Mouse (Mus musculus) CD4-positive naive resting alpha-beta T cell, adult 76 days (primary cell): ENCODE results near the gene H2-DMb1. TPM values are rescaled to one million over a fixed set of nuclear protein-coding genes. Genes with fewer than 3 reads are reported as not detected.

Experiments
- total RNA-seq: library from RNA; stranded (reverse); gene quantifications from one replicate; pipeline ENCODE4 v1.2.4, GENCODE M21; 2023

Gene H2-DMb1
- total RNA-seq, result 38.3 TPM

DNA sequence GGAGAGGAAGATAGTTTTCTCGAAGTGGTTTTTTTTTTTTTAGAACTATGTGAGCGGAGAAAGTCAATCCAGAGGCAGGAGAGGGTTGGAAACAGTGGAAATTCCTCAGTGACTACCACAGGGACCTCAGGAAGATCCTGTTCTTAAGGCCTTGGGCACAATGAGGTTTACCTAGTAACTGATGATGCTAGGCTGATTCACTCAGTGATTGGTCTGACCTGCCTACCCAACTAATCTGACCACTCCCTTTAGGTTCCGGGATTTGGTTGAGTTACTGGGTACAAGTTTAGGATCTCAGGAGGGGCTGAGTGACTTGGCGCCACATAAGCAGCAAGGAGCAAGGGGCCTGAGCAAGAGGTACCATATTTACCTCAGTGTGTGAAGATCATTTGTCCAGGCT lies at the start of gene H2-DMb1:
H2-DMb1 (plus strand) TSS at position 150 of the 400 bp plus-strand sequence.

DNA sequence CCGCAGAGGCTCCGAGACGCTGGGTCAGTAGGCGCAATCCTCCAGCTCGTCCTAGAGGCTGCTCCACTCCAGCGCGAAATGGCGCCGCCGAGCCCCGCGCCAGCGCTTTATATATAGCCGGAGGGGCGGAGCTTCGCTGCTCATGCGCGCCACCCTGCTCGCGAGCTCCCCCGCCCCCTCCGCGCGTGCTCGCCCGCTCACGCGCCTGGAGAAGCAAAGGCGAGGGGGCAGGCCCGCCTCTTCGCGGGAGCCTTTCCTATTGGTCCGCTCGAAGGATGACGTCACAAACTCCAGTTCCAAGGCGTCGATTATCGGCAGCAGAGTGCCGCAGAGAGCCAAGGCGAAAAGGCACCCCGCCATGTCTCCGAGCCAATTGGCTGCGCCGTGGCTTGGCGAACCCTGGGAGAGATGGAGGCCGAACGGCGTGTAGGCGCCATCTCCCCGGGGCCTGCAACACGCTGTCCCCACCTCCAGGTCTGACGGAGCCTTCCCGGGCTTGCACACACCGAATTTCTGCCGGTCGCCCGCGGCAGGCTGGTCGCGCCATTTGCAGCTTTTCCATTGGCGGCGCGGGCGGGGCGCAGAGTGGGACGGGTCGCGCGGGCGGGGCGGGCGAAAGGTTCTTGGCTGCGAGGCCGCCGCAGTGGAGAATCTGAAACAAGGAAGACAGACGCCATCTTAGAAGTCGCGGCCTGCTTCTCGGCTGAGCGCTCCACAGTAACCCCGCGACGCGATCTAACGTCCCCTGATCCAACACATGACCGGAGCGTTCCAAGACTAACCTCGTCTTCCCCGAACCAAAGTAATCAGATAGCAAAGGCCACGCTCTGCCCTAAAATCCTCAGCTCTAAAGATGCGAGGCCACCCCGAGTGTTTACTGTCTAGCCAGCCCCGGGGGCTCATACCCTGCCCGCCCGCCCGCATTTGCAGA lies 33.4 kb upstream of the H2-DMb1 start, which contains the start of gene H2-DMa:
H2-DMa (plus strand) TSS at position 293 of the 931 bp plus-strand sequence.

DNA sequence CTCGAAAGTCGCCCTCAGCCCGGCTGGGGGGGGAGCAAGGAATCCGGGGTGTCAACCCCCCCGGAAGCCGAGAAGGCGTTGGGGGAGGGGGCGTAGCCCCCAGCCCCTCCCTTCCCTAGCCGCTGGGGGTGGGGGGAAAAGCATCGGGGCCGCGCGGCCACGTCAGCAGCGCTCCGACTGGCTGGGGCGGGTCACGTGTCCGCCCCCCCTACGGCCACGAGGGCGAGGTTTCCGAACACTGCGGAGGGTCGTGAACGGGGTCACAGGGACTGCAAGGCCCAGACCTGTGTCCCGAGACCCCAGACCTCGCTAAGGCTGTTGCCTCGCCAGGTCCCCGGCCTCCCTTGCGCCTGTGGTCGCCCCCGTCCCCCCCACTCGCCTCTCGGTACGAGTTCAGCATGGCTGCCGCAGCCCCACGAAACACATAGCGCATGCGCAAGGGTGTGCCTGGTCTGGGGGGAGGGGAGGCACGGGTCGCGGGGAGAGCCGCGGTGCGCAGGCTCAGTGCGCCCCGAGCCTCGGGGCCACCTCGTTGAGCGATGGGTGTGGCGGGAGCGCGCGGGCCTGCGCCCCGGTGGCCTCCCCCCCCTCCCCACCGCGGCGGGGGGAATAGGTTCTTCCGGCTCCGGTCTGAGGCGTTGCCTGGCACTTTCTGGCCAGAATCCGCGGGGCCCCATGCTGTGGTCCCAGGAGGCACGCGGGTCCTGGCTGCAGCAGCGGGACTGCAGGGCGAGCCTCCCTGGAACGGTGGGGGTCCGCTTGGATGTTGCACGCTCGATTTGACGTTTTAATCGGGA lies 30.5 kb upstream of the H2-DMb1 start, which contains the start of gene Brd2:
Brd2 (minus strand) TSS at position 447 of the 797 bp plus-strand sequence.

DNA sequence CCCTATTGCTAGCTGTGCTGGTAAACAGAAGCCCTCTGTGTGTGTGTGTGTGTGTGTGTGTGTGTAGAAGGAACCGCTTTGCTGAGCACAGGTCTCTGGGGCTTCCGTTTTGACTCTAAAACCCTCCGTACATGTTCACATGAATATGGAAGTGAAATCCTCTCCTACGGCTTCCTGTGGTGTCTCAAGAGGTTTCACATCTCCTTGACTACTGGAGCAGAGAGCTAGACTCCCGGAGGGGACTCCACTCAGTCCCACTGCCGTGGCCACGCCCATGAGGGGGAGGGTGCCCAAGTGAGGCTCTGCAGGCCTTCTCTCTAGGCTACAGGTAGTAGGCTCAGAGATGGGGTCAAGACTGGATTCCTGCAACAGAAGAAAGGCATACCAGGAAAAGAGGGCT lies 9.8 kb upstream of the H2-DMb1 start, which contains the start of gene H2-DMb2:
H2-DMb2 (plus strand) TSS at position 275 of the 400 bp plus-strand sequence.

DNA sequence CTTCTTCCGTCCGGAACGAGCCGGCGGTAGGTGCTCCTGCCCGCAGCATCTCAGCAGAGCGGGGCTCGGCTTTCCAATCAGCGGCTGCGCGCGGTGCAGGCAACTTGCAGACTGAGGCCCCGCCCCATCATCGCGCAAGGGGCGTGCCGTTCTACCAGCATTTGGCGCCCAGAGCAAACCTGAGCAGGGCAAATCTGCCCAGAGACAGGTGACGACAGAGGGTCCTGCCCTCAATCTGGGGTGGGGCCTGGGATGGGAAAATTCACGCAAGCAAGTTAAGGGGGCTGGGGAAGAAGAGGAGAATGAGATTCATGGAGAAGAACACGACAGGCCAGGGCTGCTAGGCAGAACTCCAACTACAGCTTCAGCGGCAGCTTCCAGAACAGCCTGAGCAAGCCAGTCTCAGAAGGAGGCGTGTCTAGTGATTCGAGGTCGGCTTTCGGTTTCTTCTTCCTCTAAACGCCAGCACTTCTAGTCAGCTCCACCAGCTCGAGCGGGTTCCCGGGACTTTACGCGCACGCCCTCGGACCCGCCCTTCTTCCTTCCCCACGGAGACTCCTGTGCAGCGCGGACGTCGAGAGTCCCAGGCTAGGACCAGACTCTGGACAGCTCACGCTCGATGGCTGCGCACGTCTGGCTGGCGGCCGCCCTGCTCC lies 34.5 kb downstream of the H2-DMb1 start, which contains the start of the genes Tap1 and Psmb9:
Tap1 (plus strand) TSS at position 293 of the 656 bp plus-strand sequence.
Psmb9 (minus strand) TSS at position 504 of the 656 bp plus-strand sequence.

DNA sequence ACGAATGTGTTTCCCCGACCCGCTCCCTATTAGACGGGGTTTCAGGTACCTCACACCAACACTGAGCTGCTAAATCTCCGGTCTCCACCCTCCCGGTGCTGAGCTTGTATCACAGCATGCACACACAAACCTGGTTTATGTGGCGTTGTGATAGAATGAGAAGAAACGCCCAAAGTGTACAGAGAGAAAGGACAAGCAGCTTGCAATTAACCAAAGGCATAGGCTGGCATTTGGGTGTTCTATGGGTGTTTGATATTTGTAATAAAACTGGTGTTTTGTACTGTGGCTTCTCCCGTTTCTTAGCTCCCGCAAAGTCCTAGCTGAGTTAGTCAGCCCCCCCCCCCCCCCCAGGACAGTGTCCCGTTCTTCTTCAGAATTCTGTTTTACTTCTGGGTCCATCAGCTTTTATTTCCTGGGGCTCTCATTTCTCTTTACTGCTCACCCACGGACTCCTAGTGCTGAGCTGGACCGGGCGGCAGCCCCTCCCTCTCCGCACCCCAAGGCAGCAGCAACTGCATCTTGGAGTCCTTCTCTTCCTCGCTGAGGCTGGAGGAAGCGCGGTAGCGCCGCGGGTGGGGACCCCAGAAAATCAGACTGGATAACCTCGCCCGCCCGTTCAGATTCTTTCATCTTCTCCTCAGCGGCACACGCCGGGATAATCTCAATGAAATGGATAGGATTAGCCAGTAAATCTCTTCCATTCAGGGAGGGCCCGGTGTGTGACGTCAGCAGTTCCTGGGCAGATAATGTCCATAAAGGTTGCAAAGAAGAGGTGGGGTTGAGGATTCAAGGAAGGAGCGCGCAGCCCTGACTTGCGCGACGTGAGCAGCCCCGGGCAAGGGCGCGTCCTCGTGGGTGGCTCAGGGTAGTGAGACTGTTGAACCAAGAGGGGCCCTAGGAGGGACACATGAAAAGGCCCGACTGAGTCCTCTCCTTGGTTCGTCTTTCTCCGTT lies 44.3 kb downstream of the H2-DMb1 start, which contains the start of gene Psmb8:
Psmb8 (plus strand) TSS at position 781 of the 954 bp plus-strand sequence.

DNA sequence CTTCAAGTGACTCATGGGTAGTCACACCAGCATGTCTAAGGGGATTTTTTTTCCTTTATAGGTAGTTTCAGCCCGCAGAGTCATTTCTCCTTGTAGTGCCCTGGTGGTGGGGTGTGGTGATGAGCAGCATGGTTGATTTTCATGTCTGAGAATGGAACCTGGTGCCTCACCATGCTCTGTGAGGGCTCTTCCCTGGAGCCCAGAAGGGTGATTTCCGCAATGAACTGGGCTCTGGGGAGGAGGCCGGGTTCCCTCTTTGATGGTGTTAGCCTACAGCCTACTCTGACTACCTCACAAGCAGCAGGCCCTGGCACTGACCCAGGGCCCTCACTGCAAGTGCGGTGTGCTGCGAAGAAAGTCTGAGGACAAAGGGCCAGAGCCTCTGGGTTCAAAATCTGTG lies 50.6 kb downstream of the H2-DMb1 start, which contains the start of gene Tap2:
Tap2 (plus strand) TSS at position 84 of the 400 bp plus-strand sequence.

Other genes starting within 250 kb of the H2-DMb1 start
- gene Platr17, start 247.9 kb upstream of the H2-DMb1 start, total RNA-seq, result 0.76 TPM
- gene Daxx, start 243.7 kb upstream of the H2-DMb1 start, total RNA-seq, result 59.3 TPM
- 295 TPM for gene Tapbp, start 237.2 kb upstream of the H2-DMb1 start, total RNA-seq
- 30.9 TPM for gene Zbtb22, start 237.2 kb upstream of the H2-DMb1 start, total RNA-seq
- gene Rgl2, start 223.5 kb upstream of the H2-DMb1 start, total RNA-seq, result 151 TPM
- 53.9 TPM for gene Pfdn6, start 212.7 kb upstream of the H2-DMb1 start, total RNA-seq
- 50.8 TPM for gene Wdr46, start 212.4 kb upstream of the H2-DMb1 start, total RNA-seq
- 12.2 TPM for gene B3galt4, start 201.6 kb upstream of the H2-DMb1 start, total RNA-seq
- gene Vps52, start 197.3 kb upstream of the H2-DMb1 start, total RNA-seq, result 60.4 TPM
- gene Rps18, start 197.1 kb upstream of the H2-DMb1 start, total RNA-seq, result 2,154 TPM
- gene H2-K1, start 152.7 kb upstream of the H2-DMb1 start, total RNA-seq, result 5,034 TPM
- 33.7 TPM for gene Ring1, start 128.4 kb upstream of the H2-DMb1 start, total RNA-seq
- gene H2-Ke6, start 125.0 kb upstream of the H2-DMb1 start, total RNA-seq, result 127 TPM
- gene Slc39a7, start 121.4 kb upstream of the H2-DMb1 start, total RNA-seq, result 76.3 TPM
- 107 TPM for gene Rxrb, start 121.3 kb upstream of the H2-DMb1 start, total RNA-seq
- 34.2 TPM for gene Col11a2, start 113.6 kb upstream of the H2-DMb1 start, total RNA-seq
- 18.9 TPM for gene H2-Oa, start 60.7 kb upstream of the H2-DMb1 start, total RNA-seq
- gene H2-DMa, start 33.5 kb upstream of the H2-DMb1 start, total RNA-seq, result 66.2 TPM
- gene Brd2, start 30.4 kb upstream of the H2-DMb1 start, total RNA-seq, result 332 TPM
- gene H2-DMb2, start 9.8 kb upstream of the H2-DMb1 start, total RNA-seq, result 84.4 TPM
- gene Tap1, start 34.5 kb downstream of the H2-DMb1 start, total RNA-seq, result 157 TPM
- 98.4 TPM for gene Psmb9, start 34.7 kb downstream of the H2-DMb1 start, total RNA-seq
- gene Psmb8, start 44.6 kb downstream of the H2-DMb1 start, total RNA-seq, result 178 TPM
- 125 TPM for gene Tap2, start 50.5 kb downstream of the H2-DMb1 start, total RNA-seq
- gene H2-Ob, start 85.8 kb downstream of the H2-DMb1 start, total RNA-seq, result 105 TPM
- 370 TPM for gene H2-Ab1, start 104.6 kb downstream of the H2-DMb1 start, total RNA-seq
- 382 TPM for gene H2-Aa, start 134.8 kb downstream of the H2-DMb1 start, total RNA-seq
- gene H2-Eb1, start 152.8 kb downstream of the H2-DMb1 start, total RNA-seq, result 280 TPM
- gene H2-Eb2, start 172.6 kb downstream of the H2-DMb1 start, total RNA-seq, result 3.8 TPM
- 0.85 TPM for gene Btnl2, start 201.8 kb downstream of the H2-DMb1 start, total RNA-seq
- 0.35 TPM for gene Btnl1, start 224.1 kb downstream of the H2-DMb1 start, total RNA-seq
- 4.0 TPM for gene BC051142, start 245.7 kb downstream of the H2-DMb1 start, total RNA-seq